Mouse (Mus musculus) limb, embryonic 15.5 days (tissue): ENCODE results near the gene Tfap2b. TPM values are rescaled to one million over a fixed set of nuclear protein-coding genes. Genes with fewer than 3 reads are reported as not detected.

Experiments
- polyA plus RNA-seq: library from polyadenylated mRNA; unstranded; fragments of >200 nt; fragmentation: Nextera tagmentation; extraction: Ambion mirVana; gene quantifications from 2 replicates; pipeline ENCODE4 v1.2.1, GENCODE M21; 2015

Tfap2b gene
- polyA plus RNA-seq, 1 experiment from 2014 or later: 57.8 TPM

Other genes with a start within 250 kb of the Tfap2b start
- gene Tfap2d, start 105.9 kb upstream of the Tfap2b start, polyA plus RNA-seq: not detected in 2 replicates